Mouse (Mus musculus): ENCODE results near the gene Phactr2. TPM values are rescaled to one million over a fixed set of nuclear protein-coding genes. Genes with fewer than 3 reads are reported as not detected.
"Not testable (repeated sequence)": the region's sequence is repeated elsewhere in the genome, so short reads cannot be mapped to it uniquely, and the experiment has no call there.

The Phactr2 gene
- polyA plus RNA-seq, 1 experiment from 2014 or later = 55.5 TPM

DNA sequence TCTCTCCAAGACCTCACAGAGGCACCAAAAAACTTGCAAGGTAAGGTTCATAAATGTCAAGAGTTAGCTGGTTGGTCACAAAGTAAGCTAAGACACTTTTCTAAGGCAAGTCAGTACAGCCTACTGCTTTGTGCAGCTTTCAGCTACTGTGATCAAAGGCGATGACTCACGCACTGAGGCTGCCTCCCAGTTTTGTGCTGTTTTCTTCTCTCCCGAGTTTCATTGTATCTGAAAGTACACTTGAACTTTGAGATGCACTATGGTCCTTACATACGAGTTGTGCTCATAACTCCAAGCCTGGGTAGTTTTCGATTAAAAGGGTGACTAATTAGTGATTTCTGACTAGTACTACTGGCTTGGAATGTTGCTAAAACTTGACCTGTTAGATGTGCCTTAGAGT is 7.3 kb downstream of the Phactr2 start:
- WGBS = 58% methylated on average over 5 of the region's 5 CpGs
- Histone ChIP-seq H3K4me2 (ENCODE audit: low read depth, low read length) (no peak overlapping the region), H3K9ac (ENCODE audit: low read length) (no peak overlapping the region), H3K9me3 (replicated peaks; ENCODE audit: control insufficient read depth, low read length) (no peaks in the 10 kb centered on the region), H3K27me3 (ENCODE audit: control insufficient read depth, insufficient read depth, low read length) (no peaks in the 10 kb centered on the region), H3K4me3 (ENCODE audit: low read length) (no peak overlapping the region), H3K4me1 (ENCODE audit: control insufficient read depth, insufficient read depth, low read length) (peaks cover 7% of the 10 kb centered on the region; the same call in 1 of the 2 replicates), H3K27ac (ENCODE audit: low read length) (no peak overlapping the region), H3K36me3 (ENCODE audit: control insufficient read depth, insufficient read depth) (no peaks in the 10 kb centered on the region)
- ATAC-seq (replicated peaks; ENCODE audit: extremely low read depth, insufficient read depth, low FRiP score) = no peak

DNA sequence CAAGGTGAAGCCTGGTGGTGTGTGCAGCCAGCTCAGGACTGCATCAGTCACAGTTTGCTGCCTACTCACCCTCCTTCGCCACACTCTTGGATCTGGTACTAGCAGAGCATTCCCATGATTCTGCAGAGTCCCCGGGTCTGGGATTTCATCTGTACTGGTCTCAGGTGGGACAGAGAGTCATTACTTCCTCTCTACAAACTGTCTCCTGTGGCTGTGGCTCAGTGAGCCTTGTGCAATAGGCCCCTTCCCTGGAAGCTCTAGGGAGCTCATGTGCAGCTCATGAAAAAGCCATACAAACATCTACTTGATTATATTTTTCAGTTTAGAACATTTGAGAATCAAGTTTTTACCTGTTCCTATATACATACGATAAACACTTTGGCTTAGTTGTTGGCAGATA is 9.9 kb downstream of the Phactr2 start:
- not testable (repeated sequence) for H3K9ac ChIP-seq (ENCODE audit: low read length); H3K36me3 ChIP-seq (ENCODE audit: control insufficient read depth, insufficient read depth); H3K27ac ChIP-seq (ENCODE audit: low read length); H3K4me1 ChIP-seq (ENCODE audit: control insufficient read depth, insufficient read depth, low read length); H3K4me2 ChIP-seq (ENCODE audit: low read depth, low read length); H3K27me3 ChIP-seq (ENCODE audit: control insufficient read depth, insufficient read depth, low read length); ATAC-seq (replicated peaks; ENCODE audit: extremely low read depth, insufficient read depth, low FRiP score); H3K4me3 ChIP-seq (ENCODE audit: low read length); H3K9me3 ChIP-seq (replicated peaks; ENCODE audit: control insufficient read depth, low read length)
- WGBS = 87% methylated on average over 3 of the region's 3 CpGs

DNA sequence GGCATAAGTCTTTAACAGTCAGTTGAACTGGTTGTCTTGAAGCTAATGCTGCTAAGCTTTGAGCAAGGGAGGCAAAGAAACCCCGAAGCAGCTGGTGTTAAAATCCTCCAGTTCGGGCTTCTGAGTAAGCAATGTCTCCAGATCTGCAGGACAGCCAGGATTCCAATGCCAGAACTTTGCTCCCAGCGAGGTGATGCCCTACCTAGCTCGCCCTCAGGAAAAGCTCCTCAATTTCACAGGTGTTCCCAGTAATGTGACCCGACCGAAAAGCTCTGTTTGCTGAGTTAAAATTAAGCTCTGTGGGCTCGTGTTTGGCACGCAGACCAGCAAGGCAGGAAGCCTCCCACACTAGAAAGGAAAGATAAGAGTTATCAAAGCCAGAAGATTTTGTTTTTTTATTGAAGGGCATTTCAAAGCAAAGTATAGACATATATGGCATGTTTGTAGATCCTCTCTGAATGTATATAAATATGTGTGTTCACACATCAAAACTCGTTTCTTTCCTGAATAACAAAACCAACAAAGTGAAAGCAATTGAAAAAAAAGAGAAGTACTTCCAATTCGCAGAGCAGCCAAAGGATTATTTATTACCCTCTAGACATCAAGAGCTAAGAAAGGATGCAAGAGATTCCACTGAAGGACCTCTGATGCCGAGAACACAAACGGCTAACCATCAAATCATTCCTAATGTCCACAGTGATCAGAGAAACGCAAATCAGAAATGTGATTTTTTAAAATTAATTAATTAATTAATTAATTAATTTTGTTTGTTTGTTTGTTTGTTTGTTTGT is 20.8 kb downstream of the Phactr2 start:
- H3K27me3 ChIP-seq (ENCODE audit: control insufficient read depth, insufficient read depth, low read length) = no peaks in the 10 kb centered on the region
- no peaks in the 10 kb centered on the region for H3K36me3 ChIP-seq (ENCODE audit: control insufficient read depth, insufficient read depth)
- H3K4me1 ChIP-seq (ENCODE audit: control insufficient read depth, insufficient read depth, low read length) = peaks cover 5% of the 10 kb centered on the region
- no peak overlapping the region for H3K4me3 ChIP-seq (ENCODE audit: low read length)
- no peak overlapping the region for H3K27ac ChIP-seq (ENCODE audit: low read length)
- no peaks in the 10 kb centered on the region for H3K9me3 ChIP-seq (replicated peaks; ENCODE audit: control insufficient read depth, low read length)
- no peak for ATAC-seq (replicated peaks; ENCODE audit: extremely low read depth, insufficient read depth, low FRiP score)
- WGBS = 47% methylated on average over 13 of the region's 13 CpGs
- no peak overlapping the region for H3K9ac ChIP-seq (ENCODE audit: low read length)
- peak overlapping the region; percentile 23; the same call in 1 of the 2 replicates for H3K4me2 ChIP-seq (ENCODE audit: low read depth, low read length)

DNA sequence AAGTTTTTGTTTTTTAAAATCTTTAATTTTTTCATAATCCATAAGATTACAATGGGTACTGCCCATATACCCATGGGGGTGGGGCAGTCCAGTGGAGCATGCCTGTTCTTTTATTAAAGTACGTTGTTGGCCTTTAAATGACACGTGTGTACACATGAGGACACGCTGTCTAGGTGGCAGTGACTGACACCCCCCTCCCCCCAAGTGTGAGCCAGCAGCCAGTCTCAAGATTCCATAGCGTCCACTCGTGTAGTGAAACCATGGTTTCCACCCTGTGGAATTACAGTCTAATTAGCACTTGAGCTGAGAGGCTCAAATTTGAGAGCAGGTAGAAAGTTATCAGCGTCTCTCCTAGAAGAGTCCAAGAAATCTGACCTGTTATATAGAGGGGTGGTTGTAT is 22.6 kb downstream of the Phactr2 start:
- no peak for ATAC-seq (replicated peaks; ENCODE audit: extremely low read depth, insufficient read depth, low FRiP score)
- no peaks in the 10 kb centered on the region for H3K27me3 ChIP-seq (ENCODE audit: control insufficient read depth, insufficient read depth, low read length)
- H3K4me3 ChIP-seq (ENCODE audit: low read length) = no peak overlapping the region
- H3K4me1 ChIP-seq (ENCODE audit: control insufficient read depth, insufficient read depth, low read length) = peaks cover 17% of the 10 kb centered on the region
- no peaks in the 10 kb centered on the region for H3K9me3 ChIP-seq (replicated peaks; ENCODE audit: control insufficient read depth, low read length)
- whole genome bisulfite sequencing = 78% methylated on average over 6 of the region's 6 CpGs
- no peak overlapping the region for H3K4me2 ChIP-seq (ENCODE audit: low read depth, low read length)
- H3K9ac ChIP-seq (ENCODE audit: low read length) = no peak overlapping the region
- H3K27ac ChIP-seq (ENCODE audit: low read length) = no peak overlapping the region
- H3K36me3 ChIP-seq (ENCODE audit: control insufficient read depth, insufficient read depth) = no peaks in the 10 kb centered on the region

DNA sequence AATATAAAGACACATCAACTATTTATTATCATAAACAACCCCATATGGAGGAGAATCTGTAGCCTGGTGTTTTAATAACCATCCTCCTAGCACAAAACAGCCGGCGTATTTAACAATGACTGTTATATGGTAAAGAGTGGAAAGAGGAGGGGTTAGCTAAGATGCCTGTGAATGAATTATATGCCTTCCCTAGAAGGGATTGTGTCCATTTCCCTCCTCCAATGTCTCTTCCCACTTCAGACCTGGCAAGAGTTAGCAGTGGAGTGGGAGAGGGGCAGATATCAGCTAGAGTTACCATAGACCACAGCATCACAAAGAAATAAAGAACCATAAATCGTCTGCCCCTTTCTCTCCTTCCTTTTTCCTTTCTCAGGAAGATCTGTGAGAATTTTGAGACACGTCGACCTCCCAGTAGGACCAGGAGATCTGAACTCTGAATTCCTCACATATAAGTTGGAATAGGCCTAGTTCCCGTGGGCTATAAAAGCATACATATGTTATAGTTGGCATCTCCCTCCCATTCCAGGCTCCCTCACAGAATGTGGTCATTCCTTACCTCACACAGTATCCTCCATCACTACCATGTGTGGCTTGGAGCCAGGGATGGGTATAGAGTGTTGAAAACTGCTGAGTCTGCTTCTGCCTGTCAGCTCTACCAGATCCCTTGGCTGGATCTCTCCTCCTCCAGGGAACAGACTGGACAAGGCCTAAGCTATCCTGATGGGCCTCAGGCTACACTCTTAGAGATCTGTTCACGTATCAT is 25.7 kb downstream of the Phactr2 start:
- Histone ChIP-seq H3K9ac (ENCODE audit: low read length) (no peak overlapping the region), H3K4me2 (ENCODE audit: low read depth, low read length) (no peak overlapping the region), H3K27ac (ENCODE audit: low read length) (no peak overlapping the region), H3K27me3 (ENCODE audit: control insufficient read depth, insufficient read depth, low read length) (no peaks in the 10 kb centered on the region), H3K9me3 (replicated peaks; ENCODE audit: control insufficient read depth, low read length) (no peaks in the 10 kb centered on the region), H3K4me3 (ENCODE audit: low read length) (no peak overlapping the region), H3K36me3 (ENCODE audit: control insufficient read depth, insufficient read depth) (no peaks in the 10 kb centered on the region), H3K4me1 (ENCODE audit: control insufficient read depth, insufficient read depth, low read length) (peaks cover 22% of the 10 kb centered on the region)
- WGBS = 73% methylated on average over 7 of the region's 7 CpGs
- no peak for ATAC-seq (replicated peaks; ENCODE audit: extremely low read depth, insufficient read depth, low FRiP score)

GRCm38 (mm10) chr10:13446791-13447249 is 27.4 kb downstream of the Phactr2 start:
- Histone ChIP-seq H3K4me2 (ENCODE audit: low read depth, low read length) (no peak overlapping the region), H3K9ac (ENCODE audit: low read length) (no peak overlapping the region), H3K4me3 (ENCODE audit: low read length) (no peak overlapping the region), H3K27me3 (ENCODE audit: control insufficient read depth, insufficient read depth, low read length) (no peaks in the 10 kb centered on the region), H3K9me3 (replicated peaks; ENCODE audit: control insufficient read depth, low read length) (no peaks in the 10 kb centered on the region), H3K27ac (ENCODE audit: low read length) (peak overlapping the region; percentile 78), H3K4me1 (ENCODE audit: control insufficient read depth, insufficient read depth, low read length) (peaks cover 17% of the 10 kb centered on the region), H3K36me3 (ENCODE audit: control insufficient read depth, insufficient read depth) (no peaks in the 10 kb centered on the region)
- ATAC-seq (replicated peaks; ENCODE audit: extremely low read depth, insufficient read depth, low FRiP score) = peak; percentile 91
- WGBS = 9% methylated on average over 3 of the region's 3 CpGs

- 76% methylated on average over 5 of the region's 5 CpGs for whole genome bisulfite sequencing
- peaks cover 17% of the 10 kb centered on the region for H3K4me1 ChIP-seq (ENCODE audit: control insufficient read depth, insufficient read depth, low read length)
- no peaks in the 10 kb centered on the region for H3K36me3 ChIP-seq (ENCODE audit: control insufficient read depth, insufficient read depth)
- H3K27me3 ChIP-seq (ENCODE audit: control insufficient read depth, insufficient read depth, low read length) = no peaks in the 10 kb centered on the region
- no peak overlapping the region for H3K27ac ChIP-seq (ENCODE audit: low read length)
- ATAC-seq (replicated peaks; ENCODE audit: extremely low read depth, insufficient read depth, low FRiP score) = no peak
- no peak overlapping the region for H3K4me3 ChIP-seq (ENCODE audit: low read length)
- no peaks in the 10 kb centered on the region for H3K9me3 ChIP-seq (replicated peaks; ENCODE audit: control insufficient read depth, low read length)
- H3K9ac ChIP-seq (ENCODE audit: low read length) = no peak overlapping the region
- H3K4me2 ChIP-seq (ENCODE audit: low read depth, low read length) = no peak overlapping the region
Observed at GRCm38 (mm10) chr10:13444257-13444656, 30.0 kb downstream of the Phactr2 start.

- H3K4me2 ChIP-seq (ENCODE audit: low read depth, low read length) = no peak overlapping the region
- ATAC-seq (replicated peaks; ENCODE audit: extremely low read depth, insufficient read depth, low FRiP score) = no peak
- WGBS = 85% methylated on average over 6 of the region's 6 CpGs
Observed at GRCm38 (mm10) chr10:13443647-13444046, 30.6 kb downstream of the Phactr2 start.

GRCm38 (mm10) chr10:13440292-13440691 is 33.9 kb downstream of the Phactr2 start:
- H3K36me3 ChIP-seq (ENCODE audit: control insufficient read depth, insufficient read depth) = no peaks in the 10 kb centered on the region
- H3K4me3 ChIP-seq (ENCODE audit: low read length) = no peak overlapping the region
- H3K4me1 ChIP-seq (ENCODE audit: control insufficient read depth, insufficient read depth, low read length) = peaks cover 14% of the 10 kb centered on the region
- no peaks in the 10 kb centered on the region for H3K27me3 ChIP-seq (ENCODE audit: control insufficient read depth, insufficient read depth, low read length)
- WGBS = 73% methylated on average over 4 of the region's 4 CpGs
- no peaks in the 10 kb centered on the region for H3K9me3 ChIP-seq (replicated peaks; ENCODE audit: control insufficient read depth, low read length)
- H3K9ac ChIP-seq (ENCODE audit: low read length) = no peak overlapping the region
- H3K27ac ChIP-seq (ENCODE audit: low read length) = no peak overlapping the region
- ATAC-seq (replicated peaks; ENCODE audit: extremely low read depth, insufficient read depth, low FRiP score) = no peak
- H3K4me2 ChIP-seq (ENCODE audit: low read depth, low read length) = no peak overlapping the region

More at GRCm38 (mm10) chr10:13443647-13444046, 30.6 kb downstream of the Phactr2 start:
- Histone ChIP-seq H3K9ac (ENCODE audit: low read length) (no peak overlapping the region), H3K4me1 (ENCODE audit: control insufficient read depth, insufficient read depth, low read length) (peaks cover 17% of the 10 kb centered on the region), H3K27ac (ENCODE audit: low read length) (no peak overlapping the region), H3K4me3 (ENCODE audit: low read length) (no peak overlapping the region), H3K36me3 (ENCODE audit: control insufficient read depth, insufficient read depth) (no peaks in the 10 kb centered on the region), H3K27me3 (ENCODE audit: control insufficient read depth, insufficient read depth, low read length) (no peaks in the 10 kb centered on the region), H3K9me3 (replicated peaks; ENCODE audit: control insufficient read depth, low read length) (no peaks in the 10 kb centered on the region)
